Mouse (Mus musculus): Measurements from ENCODE around the gene Slc9a1. TPM values are rescaled to one million over a fixed set of nuclear protein-coding genes. Genes with fewer than 3 reads are reported as not detected.

Gene Slc9a1
- total RNA-seq, 4 experiments from 2014 or later = 52.8 to 59.1 (median 55.7) TPM

- no peak for DNase-seq (ENCODE audit: low spot score in 2 of 2)
Measured at GRCm38 (mm10) chr4:133400098-133400497, 30.6 kb downstream of the Slc9a1 start.

- no peak for DNase-seq (ENCODE audit: low spot score in 2 of 2)
Measured at GRCm38 (mm10) chr4:133402011-133402410, 32.5 kb downstream of the Slc9a1 start.

- no peak for DNase-seq (ENCODE audit: low spot score in 2 of 2)
Measured at GRCm38 (mm10) chr4:133403611-133404228, 34.2 kb downstream of the Slc9a1 start.

GRCm38 (mm10) chr4:133404256-133404655, 34.8 kb downstream of the Slc9a1 start:
- no peak for DNase-seq (ENCODE audit: low spot score in 2 of 2)

GRCm38 (mm10) chr4:133406313-133407056, 37.0 kb downstream of the Slc9a1 start:
- no peak for DNase-seq (ENCODE audit: low spot score in 2 of 2)

GRCm38 (mm10) chr4:133407114-133407787, 37.7 kb downstream of the Slc9a1 start:
- DNase-seq (ENCODE audit: low spot score in 2 of 2) = no peak

- DNase-seq (ENCODE audit: low spot score in 2 of 2) = no peak
Measured at GRCm38 (mm10) chr4:133408006-133408405, 38.5 kb downstream of the Slc9a1 start.

GRCm38 (mm10) chr4:133410994-133411393, 41.5 kb downstream of the Slc9a1 start:
- no peak for DNase-seq (ENCODE audit: low spot score in 2 of 2)

- DNase-seq (ENCODE audit: low spot score in 2 of 2) = no peak
Measured at GRCm38 (mm10) chr4:133412096-133412495, 42.6 kb downstream of the Slc9a1 start.

- DNase-seq (ENCODE audit: low spot score in 2 of 2) = no peak
Measured at GRCm38 (mm10) chr4:133412575-133413540, 43.4 kb downstream of the Slc9a1 start.

- no peak for DNase-seq (ENCODE audit: low spot score in 2 of 2)
Measured at GRCm38 (mm10) chr4:133413617-133414016, 44.1 kb downstream of the Slc9a1 start.

GRCm38 (mm10) chr4:133414920-133415319, 45.4 kb downstream of the Slc9a1 start:
- no peak for DNase-seq (ENCODE audit: low spot score in 2 of 2)

GRCm38 (mm10) chr4:133419312-133420004, 50.0 kb downstream of the Slc9a1 start:
- DNase-seq (ENCODE audit: low spot score in 2 of 2) = no peak

- no peak for DNase-seq (ENCODE audit: low spot score in 2 of 2)
Measured at GRCm38 (mm10) chr4:133421989-133422388, 52.5 kb downstream of the Slc9a1 start.

- no peak for DNase-seq (ENCODE audit: low spot score in 2 of 2)
Measured at GRCm38 (mm10) chr4:133422601-133423000, 53.1 kb downstream of the Slc9a1 start.

GRCm38 (mm10) chr4:133423108-133423507, 53.6 kb downstream of the Slc9a1 start:
- DNase-seq (ENCODE audit: low spot score in 2 of 2) = no peak

GRCm38 (mm10) chr4:133423691-133424090, 54.2 kb downstream of the Slc9a1 start:
- DNase-seq (ENCODE audit: low spot score in 2 of 2) = no peak

- DNase-seq (ENCODE audit: low spot score in 2 of 2) = peak in 1 of 2 experiments; percentile 52
Measured at GRCm38 (mm10) chr4:133424100-133424499, 54.6 kb downstream of the Slc9a1 start.

- DNase-seq (ENCODE audit: low spot score in 2 of 2) = no peak
Measured at GRCm38 (mm10) chr4:133426141-133426540, 56.6 kb downstream of the Slc9a1 start.

GRCm38 (mm10) chr4:133431508-133431907, 62.0 kb downstream of the Slc9a1 start:
- no peak for DNase-seq (ENCODE audit: low spot score in 2 of 2)

Measured in left cerebral cortex, adult 8-10 months (tissue).